Mouse (Mus musculus) urinary bladder, adult 2 months (tissue): ENCODE measurements around the gene Kng1. TPM values are rescaled to one million over a fixed set of nuclear protein-coding genes. Genes with fewer than 3 reads are reported as not detected.
"Not testable (repeated sequence)": the region's sequence is repeated elsewhere in the genome, so short reads cannot be mapped to it uniquely, and the experiment has no call there.

ENCODE experiments used
- DNase-seq: peaks from one replicate; pipeline ENCODE4 v3.0.0; 2022; ENCODE audit warnings: low spot score
- polyA plus RNA-seq: library from polyadenylated mRNA; depleted of rRNA; stranded (reverse); fragments of >200 nt; gene quantifications from 2 replicates; pipeline ENCODE4 v1.2.3, GENCODE M21; 2012; rRNA removed

Gene Kng1
- polyA plus RNA-seq, result 0.08 and 0.10 TPM in 2 replicates

- DNase-seq, result not testable (repeated sequence)
Observed at GRCm38 (mm10) chr16:23057668-23058447, at the start of gene Kng1. Gene Kng1 (plus strand): TSS chr16:23057865.

GRCm38 (mm10) chr16:23013786-23014185, 43.9 kb upstream of the Kng1 start:
- not testable (repeated sequence) for DNase-seq

DNA sequence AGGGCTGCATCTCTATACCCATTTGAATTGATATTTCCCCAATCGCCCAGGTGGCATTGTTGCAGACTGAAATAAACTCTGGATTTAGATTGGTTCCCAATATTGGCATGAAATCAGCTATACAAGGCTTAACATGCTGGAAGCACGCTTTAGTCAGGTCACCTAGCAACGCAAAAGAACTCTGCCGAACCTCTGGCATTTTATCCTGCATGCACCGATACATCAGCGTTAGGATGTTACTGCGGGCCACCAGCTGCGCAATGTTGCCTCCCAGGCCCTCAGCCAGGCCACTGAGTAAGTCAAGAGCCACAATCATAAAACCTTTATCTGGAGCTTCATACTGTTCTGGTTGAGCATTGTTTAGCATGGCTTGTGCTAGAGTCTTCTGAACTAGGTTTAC, 43.0 kb upstream of the Kng1 start:
- DNase-seq, result not testable (repeated sequence)

DNA sequence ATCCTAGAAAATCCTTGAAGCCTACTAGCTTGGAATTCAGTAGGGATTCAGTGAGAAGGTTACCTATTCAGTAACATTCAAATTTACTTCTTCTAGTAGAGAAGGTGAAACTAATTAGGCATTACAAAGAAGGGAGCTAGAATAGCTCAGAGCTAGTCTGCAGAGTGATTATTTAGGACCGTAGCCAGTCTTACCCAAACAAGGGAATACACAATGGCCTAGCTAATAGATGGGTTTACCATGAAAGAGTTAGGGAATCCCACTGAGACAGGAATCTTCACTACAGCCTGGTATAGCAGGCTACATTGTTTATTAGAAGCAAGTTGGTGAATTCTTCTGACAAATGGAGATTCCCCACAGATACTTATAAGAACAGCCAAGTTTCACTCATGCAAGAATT, 37.1 kb upstream of the Kng1 start:
- DNase-seq, result not testable (repeated sequence)

DNA sequence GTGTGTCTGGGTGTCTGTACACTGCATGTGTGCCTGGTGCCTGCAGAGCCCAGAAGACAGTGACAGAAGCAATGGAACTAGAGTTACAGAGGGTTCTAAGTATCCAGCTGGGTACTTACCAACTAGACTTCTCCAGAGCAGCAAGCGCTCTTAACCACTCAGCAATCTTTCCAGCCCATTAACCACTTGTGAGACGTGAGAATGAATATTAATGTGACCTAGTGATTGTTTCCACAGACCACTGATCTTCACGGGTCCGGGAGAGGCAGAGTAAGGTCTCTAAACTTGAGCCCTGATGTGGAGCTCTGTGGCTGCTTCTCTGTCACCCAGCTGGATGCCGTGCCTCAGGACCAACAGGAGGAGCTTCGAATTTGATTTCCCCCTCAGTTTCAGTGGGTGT, 32.6 kb upstream of the Kng1 start:
- DNase-seq, result no peak

GRCm38 (mm10) chr16:23026582-23026981, 31.1 kb upstream of the Kng1 start:
- DNase-seq, result no peak

DNA sequence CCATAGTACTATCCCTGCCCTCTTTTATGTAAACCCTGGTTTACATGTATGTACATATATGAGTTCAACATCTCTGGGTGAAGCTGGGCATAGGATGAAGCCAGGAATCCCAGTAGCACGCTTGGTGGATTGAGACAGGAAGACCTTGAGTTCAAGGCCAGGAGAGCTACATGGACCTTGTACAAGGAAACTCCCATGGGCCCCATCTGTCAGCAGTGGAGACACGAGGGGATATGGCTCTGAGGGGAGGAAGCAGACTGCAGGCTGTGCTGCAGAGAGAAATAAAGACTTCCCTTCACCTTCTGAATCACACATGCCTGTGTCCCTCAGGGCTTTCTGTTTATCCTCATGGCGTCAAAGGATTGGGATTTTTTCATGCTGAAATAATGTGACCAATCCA, 30.3 kb upstream of the Kng1 start:
- not testable (repeated sequence) for DNase-seq

DNA sequence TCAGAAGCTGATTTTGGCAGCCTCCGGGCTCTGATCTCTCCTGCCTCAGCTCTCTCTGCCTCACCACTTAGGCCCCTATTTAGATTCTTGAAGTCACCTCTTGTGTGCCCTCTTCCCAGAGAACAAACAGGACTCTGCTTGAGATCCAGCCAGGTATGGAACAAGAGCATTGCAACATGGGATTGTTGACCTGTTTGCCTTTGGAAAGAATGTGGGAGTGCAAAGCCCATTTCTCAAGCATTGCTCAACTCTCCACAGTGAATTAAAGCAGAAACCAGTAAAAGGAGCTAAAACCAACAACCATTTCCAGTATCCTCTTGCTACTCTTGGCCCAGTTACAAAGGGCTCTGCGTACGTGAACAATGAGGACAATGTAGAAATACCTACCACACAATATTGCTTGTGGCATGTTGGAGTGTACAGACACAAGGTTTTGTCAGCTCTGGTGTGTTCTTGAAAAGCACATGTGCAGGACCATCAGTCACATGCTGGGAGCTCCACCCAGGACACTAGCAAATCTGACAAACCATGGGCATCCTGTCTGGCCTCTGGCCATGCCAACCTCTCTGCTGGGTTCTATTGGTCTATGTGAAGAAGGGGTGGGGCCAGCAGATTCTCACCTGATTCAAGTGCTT, 28.6 kb upstream of the Kng1 start, which contains the start of gene Kng2:
Gene Kng2, minus strand, starts transcription at position 517 of the 635 bp plus-strand sequence.
- DNase-seq, result not testable (repeated sequence)

DNA sequence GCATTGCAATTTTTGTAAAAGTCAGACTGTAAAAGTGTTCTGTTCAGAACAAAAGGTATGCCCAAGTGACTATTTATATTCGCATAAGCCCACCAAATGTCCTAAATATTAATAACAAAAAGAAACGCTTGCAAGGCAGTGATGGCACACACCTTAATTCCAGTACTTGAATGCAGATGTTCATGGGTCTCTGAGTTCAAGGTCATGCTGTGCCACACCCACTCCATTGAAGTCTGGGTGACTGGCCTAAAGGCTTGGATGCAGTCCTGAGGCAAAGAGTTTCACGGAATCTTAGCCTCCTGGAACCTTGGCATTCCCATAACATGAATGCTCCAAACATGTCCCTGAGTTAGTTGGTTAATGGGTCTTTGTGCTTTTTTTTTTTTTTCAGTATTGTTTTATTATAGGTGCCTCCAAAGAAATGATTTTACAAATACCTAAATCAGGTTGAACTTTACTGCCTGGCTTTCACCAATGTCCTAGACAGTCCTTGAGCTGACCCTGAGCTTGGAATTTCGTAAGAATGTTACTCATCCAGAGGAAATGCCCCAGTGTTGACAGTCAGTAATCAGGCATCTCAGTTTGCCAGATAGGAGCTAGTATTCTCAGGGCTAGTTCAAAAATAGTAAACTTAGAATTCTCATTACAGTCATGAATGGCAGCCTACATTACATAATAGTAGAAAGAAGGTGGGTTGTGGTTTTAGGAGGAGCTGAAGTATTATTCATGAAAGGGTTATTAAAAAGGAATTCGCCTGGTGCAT, 26.8 kb upstream of the Kng1 start:
- no peak for DNase-seq

DNA sequence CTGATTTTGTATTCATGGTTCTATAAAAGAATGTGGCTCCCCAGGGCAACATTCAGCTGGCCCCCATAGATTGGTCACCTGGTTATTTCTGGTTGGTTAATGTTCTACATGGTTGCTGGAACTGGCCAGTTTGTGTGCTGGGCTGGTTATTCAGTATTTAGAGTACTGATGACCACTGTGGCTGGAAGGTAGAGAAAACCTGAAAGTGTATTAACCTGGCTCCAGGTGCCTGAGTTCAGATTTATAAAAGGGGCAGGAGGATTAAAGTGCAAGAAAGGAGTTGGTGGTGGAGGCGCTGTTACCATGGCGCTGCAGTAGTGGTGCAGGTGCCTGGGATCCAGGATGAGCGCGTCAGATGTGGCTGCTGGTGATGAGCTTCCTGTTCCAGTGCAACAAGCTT, 24.0 kb upstream of the Kng1 start:
- no peak for DNase-seq

DNA sequence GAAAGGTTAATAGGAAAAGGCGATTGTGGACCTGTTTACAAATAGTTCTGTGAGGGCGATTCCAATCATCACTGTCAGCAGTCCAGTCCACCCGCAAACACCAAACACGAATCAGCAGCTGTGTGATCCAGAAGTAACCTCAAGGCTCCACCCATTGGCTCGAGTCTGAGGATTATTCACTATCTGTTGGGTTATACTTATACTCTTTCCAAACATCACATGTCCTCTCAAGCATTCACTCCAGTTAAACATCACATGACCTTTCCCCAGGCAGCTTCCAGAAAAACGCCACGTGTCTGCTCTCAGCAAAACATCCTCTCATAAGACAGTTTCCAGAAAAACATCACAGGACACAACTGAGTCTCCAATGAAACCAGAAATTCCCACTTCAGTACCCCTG, 19.9 kb upstream of the Kng1 start:
- no peak for DNase-seq

DNA sequence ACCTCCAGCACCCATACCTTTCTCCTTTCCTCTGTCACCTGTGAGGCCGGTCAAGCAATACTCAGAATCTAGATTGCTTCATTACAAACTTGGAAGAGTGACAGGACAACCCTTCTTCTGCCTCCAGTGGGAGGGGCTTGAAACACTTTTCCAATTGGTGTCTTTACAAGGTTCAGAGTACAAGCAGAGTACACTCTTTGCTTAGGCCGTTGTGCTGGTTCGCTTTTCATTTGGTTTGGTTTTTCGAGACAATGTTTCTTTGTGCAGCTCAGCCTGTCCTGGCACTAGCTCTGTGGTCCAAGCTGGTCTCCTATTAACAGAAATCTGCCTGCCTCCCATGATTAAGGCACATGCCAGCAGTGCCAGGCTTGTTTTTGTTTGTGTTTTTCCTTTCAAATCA, 18.4 kb upstream of the Kng1 start:
- DNase-seq, result no peak

DNA sequence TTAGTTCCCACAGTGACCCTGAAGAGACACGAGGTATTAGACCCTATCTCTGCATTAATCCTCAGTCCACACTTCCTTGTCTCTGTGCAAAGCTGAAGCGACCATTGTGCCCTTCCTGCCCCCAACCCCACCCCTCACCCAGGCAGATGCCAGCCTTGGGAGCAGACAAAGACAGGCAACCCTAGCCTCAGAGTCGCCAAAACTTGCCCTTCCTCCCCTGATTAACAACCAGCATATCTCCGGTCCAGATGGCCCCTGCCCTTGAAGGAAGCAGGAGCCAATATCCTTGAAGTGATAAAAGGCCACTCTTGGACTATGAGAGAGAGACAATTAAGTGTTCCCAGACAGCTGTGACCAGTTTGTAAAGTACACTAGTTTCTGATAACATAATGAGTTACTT, 16.8 kb upstream of the Kng1 start:
- no peak for DNase-seq

- DNase-seq, result no peak
Observed at GRCm38 (mm10) chr16:23046319-23046718, 11.3 kb upstream of the Kng1 start.

GRCm38 (mm10) chr16:23059630-23060029, 2.0 kb downstream of the Kng1 start:
- not testable (repeated sequence) for DNase-seq

- not testable (repeated sequence) for DNase-seq
Observed at GRCm38 (mm10) chr16:23060781-23061325, 3.2 kb downstream of the Kng1 start.

- not testable (repeated sequence) for DNase-seq
Observed at GRCm38 (mm10) chr16:23077516-23077915, 19.9 kb downstream of the Kng1 start.

- DNase-seq, result not testable (repeated sequence)
Observed at GRCm38 (mm10) chr16:23087159-23087558, 29.5 kb downstream of the Kng1 start.

- DNase-seq, result not testable (repeated sequence)
Observed at GRCm38 (mm10) chr16:23087712-23088111, 30.0 kb downstream of the Kng1 start.

- not testable (repeated sequence) for DNase-seq
Observed at GRCm38 (mm10) chr16:23088491-23088890, 30.8 kb downstream of the Kng1 start.

- DNase-seq, result not testable (repeated sequence)
Observed at GRCm38 (mm10) chr16:23091345-23091744, 33.7 kb downstream of the Kng1 start.

DNA sequence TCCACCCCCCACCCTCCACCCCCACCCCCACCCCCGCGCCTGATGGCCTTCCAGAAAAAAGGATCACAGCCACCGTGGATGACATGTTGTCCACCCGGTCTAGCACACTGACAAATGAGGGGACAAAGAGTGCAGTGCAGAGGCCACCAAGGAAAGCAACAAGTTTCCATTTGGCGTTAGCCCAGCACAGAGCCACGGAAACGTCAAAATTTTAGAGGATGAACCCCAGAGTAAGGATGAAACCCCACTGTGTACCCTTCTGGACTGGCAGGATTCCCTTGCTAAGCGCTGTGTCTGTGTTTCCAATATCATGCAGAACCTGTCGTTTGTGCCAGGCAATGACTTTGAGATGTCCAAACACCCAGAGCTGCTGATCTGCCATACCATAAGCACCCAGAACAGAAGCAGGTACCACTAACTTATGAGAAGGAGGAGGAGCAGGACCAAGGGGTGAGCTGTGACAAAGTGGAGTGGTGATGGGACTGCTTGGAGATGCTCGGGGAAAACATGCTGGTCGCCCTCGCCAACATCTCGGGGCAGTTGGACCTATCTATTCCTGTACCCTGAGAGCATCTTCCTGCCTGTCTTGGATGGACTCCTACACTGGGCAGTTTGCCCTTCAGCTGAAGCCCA, 35.8 kb downstream of the Kng1 start:
- no peak for DNase-seq
